Mouse (Mus musculus): ENCODE measurements at regions not wholly inside any gene's neighbourhood (a gene's known extent, or its start where the extent isn't known, plus 50 kb on each side); places are given as distances from the start of the nearest gene placed in this dataset.
A peak's percentile ranks its signal among the peaks of the same experiment; 100 is the strongest.

- DNase-seq = no peak
These were observed 61.8 kb downstream of the Adcyap1 start for GRCm38 (mm10) chr17:93260366-93261205.

GRCm38 (mm10) chr17:93261206-93261504 is 62.3 kb downstream of the Adcyap1 start:
- no peak for DNase-seq

GRCm38 (mm10) chr17:93306121-93306520 is 107.3 kb downstream of the Adcyap1 start:
- no peak for DNase-seq

- no peak for DNase-seq
These were observed 113.3 kb downstream of the Adcyap1 start for GRCm38 (mm10) chr17:93312139-93312538.

GRCm38 (mm10) chr17:93312640-93313309 is 114.0 kb downstream of the Adcyap1 start:
- no peak for DNase-seq

- DNase-seq = no peak
These were observed 114.5 kb downstream of the Adcyap1 start for GRCm38 (mm10) chr17:93313310-93313688.

GRCm38 (mm10) chr17:93314144-93314543 is 115.3 kb downstream of the Adcyap1 start:
- DNase-seq = no peak

GRCm38 (mm10) chr17:93321482-93321881 is 122.7 kb downstream of the Adcyap1 start:
- DNase-seq = no peak

GRCm38 (mm10) chr17:93337576-93337975 is 138.8 kb downstream of the Adcyap1 start:
- DNase-seq = no peak

GRCm38 (mm10) chr17:93355238-93355637 is 156.4 kb downstream of the Adcyap1 start:
- no peak for DNase-seq

- DNase-seq = no peak
These were observed 164.1 kb downstream of the Adcyap1 start for GRCm38 (mm10) chr17:93362926-93363325.

- DNase-seq = no peak
These were observed 178.8 kb downstream of the Adcyap1 start for GRCm38 (mm10) chr17:93377453-93378091.

- DNase-seq = peak; percentile 34
These were observed 181.1 kb downstream of the Adcyap1 start for GRCm38 (mm10) chr17:93379789-93380398.

- DNase-seq = no peak
These were observed 191.4 kb downstream of the Adcyap1 start for GRCm38 (mm10) chr17:93390256-93390655.

- no peak for DNase-seq
These were observed 210.5 kb downstream of the Adcyap1 start for GRCm38 (mm10) chr17:93409329-93409728.
